Mouse (Mus musculus): ENCODE results near the gene Zp2. TPM values are rescaled to one million over a fixed set of nuclear protein-coding genes. Genes with fewer than 3 reads are reported as not detected.

Gene Zp2
- total RNA-seq (2014; rRNA removed) = not detected in 2 replicates
- polyA plus RNA-seq (2015; fragmentation: Nextera tagmentation; extraction: Ambion mirVana) = not detected in 2 replicates

DNA sequence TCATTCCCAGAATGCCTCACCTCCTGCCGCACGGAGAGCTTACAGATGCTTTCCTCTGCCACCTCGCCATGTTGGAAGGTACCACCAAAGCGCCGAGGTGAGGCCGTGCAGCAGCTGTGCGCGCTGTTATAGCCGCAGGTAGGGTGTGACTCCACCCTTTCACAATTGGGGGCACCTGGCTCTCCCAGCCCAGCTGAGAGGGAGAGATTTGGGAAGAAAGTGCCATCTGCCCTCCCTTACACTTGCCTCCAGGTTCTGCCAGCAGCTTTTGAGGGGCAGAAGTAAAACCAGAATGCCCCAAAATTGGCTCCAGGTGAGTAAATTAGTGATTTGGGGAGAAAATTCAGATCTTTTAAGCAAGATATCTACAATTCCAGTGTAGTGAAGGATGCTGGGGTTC lies at the start of gene Zp2:
Zp2 (minus strand) TSS at position 101 of the 400 bp plus-strand sequence.
- ATAC-seq (ENCODE audit: low FRiP score) = no peak
- Histone ChIP-seq H3K9ac (replicated peaks; ENCODE audit: low read length, poor library complexity, severe bottlenecking) (no peak within 1 kb of the TSS), H3K27me3 (ENCODE audit: insufficient read depth, low read length) (no peaks in the 10 kb centered on the region), H3K4me3 (ENCODE audit: low read depth, low read length) (no peak within 1 kb of the TSS), H3K27ac (ENCODE audit: low read depth, low read length) (no peak within 1 kb of the TSS), H3K9me3 (ENCODE audit: low read length) (no peaks in the 10 kb centered on the region), H3K36me3 (ENCODE audit: insufficient read depth, low read length) (no peaks in the 10 kb centered on the region), H3K4me1 (ENCODE audit: insufficient read depth, low read length) (no peaks in the 10 kb centered on the region), H3K4me2 (ENCODE audit: low read depth, low read length, poor library complexity, severe bottlenecking) (no peak within 1 kb of the TSS)
- WGBS = 88% methylated on average over 9 of the region's 9 CpGs
- no peak for TF ChIP-seq CTCF (IDR thresholded peaks at IDR 0.05)
- DNase-seq (ENCODE audit: low spot score) = no peak

- 82% methylated on average over 6 of the region's 6 CpGs for WGBS
- Histone ChIP-seq H3K36me3 (ENCODE audit: insufficient read depth, low read length) (no peaks in the 10 kb centered on the region), H3K4me2 (ENCODE audit: low read depth, low read length, poor library complexity, severe bottlenecking) (no peak overlapping the region), H3K27ac (ENCODE audit: low read depth, low read length) (no peak overlapping the region), H3K9ac (replicated peaks; ENCODE audit: low read length, poor library complexity, severe bottlenecking) (no peak overlapping the region), H3K27me3 (ENCODE audit: insufficient read depth, low read length) (no peaks in the 10 kb centered on the region), H3K4me1 (ENCODE audit: insufficient read depth, low read length) (no peaks in the 10 kb centered on the region), H3K9me3 (ENCODE audit: low read length) (no peaks in the 10 kb centered on the region), H3K4me3 (ENCODE audit: low read depth, low read length) (no peak overlapping the region)
- DNase-seq (ENCODE audit: low spot score) (no peak), ATAC-seq (ENCODE audit: low FRiP score) (no peak)
- TF ChIP-seq CTCF (IDR thresholded peaks at IDR 0.05) = no peak
These were observed 47.7 kb upstream of the Zp2 start for GRCm38 (mm10) chr7:120192816-120193215.

DNA sequence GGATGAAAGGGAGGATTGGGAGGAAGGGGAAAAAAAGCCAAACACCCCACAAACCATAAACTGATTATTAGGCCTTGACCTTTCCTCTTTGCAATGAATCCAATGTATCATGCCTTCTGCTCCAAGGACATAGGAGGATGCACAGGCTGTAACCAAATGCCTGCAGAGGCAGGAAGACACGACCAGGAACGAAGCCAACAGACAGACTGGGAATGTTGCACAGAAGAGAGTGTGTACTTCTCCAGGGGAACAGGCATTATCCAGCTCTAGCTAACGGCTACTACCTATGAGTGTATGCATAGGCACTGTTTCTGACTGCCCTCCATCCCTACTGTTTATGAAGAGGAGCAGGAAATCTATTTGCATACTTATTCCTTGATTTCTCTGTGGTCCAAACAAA lies 47.1 kb upstream of the Zp2 start:
- no peak for TF ChIP-seq CTCF (IDR thresholded peaks at IDR 0.05)
- H3K4me3 ChIP-seq (ENCODE audit: low read depth, low read length) = no peak overlapping the region
- ATAC-seq (ENCODE audit: low FRiP score) = no peak
- no peak overlapping the region for H3K4me2 ChIP-seq (ENCODE audit: low read depth, low read length, poor library complexity, severe bottlenecking)
- H3K27ac ChIP-seq (ENCODE audit: low read depth, low read length) = no peak overlapping the region
- H3K36me3 ChIP-seq (ENCODE audit: insufficient read depth, low read length) = no peaks in the 10 kb centered on the region
- no peaks in the 10 kb centered on the region for H3K27me3 ChIP-seq (ENCODE audit: insufficient read depth, low read length)
- WGBS = 58% methylated on average over 3 of the region's 3 CpGs
- no peak overlapping the region for H3K9ac ChIP-seq (replicated peaks; ENCODE audit: low read length, poor library complexity, severe bottlenecking)
- DNase-seq (ENCODE audit: low spot score) = no peak
- no peaks in the 10 kb centered on the region for H3K4me1 ChIP-seq (ENCODE audit: insufficient read depth, low read length)
- no peaks in the 10 kb centered on the region for H3K9me3 ChIP-seq (ENCODE audit: low read length)

- Histone ChIP-seq H3K4me1 (ENCODE audit: insufficient read depth, low read length) (no peaks in the 10 kb centered on the region), H3K9ac (replicated peaks; ENCODE audit: low read length, poor library complexity, severe bottlenecking) (no peak overlapping the region), H3K4me3 (ENCODE audit: low read depth, low read length) (no peak overlapping the region), H3K27ac (ENCODE audit: low read depth, low read length) (no peak overlapping the region), H3K36me3 (ENCODE audit: insufficient read depth, low read length) (no peaks in the 10 kb centered on the region), H3K4me2 (ENCODE audit: low read depth, low read length, poor library complexity, severe bottlenecking) (no peak overlapping the region), H3K27me3 (ENCODE audit: insufficient read depth, low read length) (no peaks in the 10 kb centered on the region), H3K9me3 (ENCODE audit: low read length) (no peaks in the 10 kb centered on the region)
- WGBS = 54% methylated on average over 8 of the region's 8 CpGs
- ATAC-seq (ENCODE audit: low FRiP score) = no peak
- no peak for TF ChIP-seq CTCF (IDR thresholded peaks at IDR 0.05)
- DNase-seq (ENCODE audit: low spot score) = no peak
These were observed 45.1 kb upstream of the Zp2 start for GRCm38 (mm10) chr7:120190150-120190665.

- DNase-seq (ENCODE audit: low spot score) = no peak
- no peak overlapping the region for H3K27ac ChIP-seq (ENCODE audit: low read depth, low read length)
These were observed 44.5 kb upstream of the Zp2 start for GRCm38 (mm10) chr7:120189369-120190149.

GRCm38 (mm10) chr7:120188946-120189345 lies 43.9 kb upstream of the Zp2 start:
- Histone ChIP-seq H3K9ac (replicated peaks; ENCODE audit: low read length, poor library complexity, severe bottlenecking) (no peak overlapping the region), H3K4me2 (ENCODE audit: low read depth, low read length, poor library complexity, severe bottlenecking) (no peak overlapping the region), H3K36me3 (ENCODE audit: insufficient read depth, low read length) (no peaks in the 10 kb centered on the region), H3K4me3 (ENCODE audit: low read depth, low read length) (no peak overlapping the region), H3K27me3 (ENCODE audit: insufficient read depth, low read length) (no peaks in the 10 kb centered on the region), H3K4me1 (ENCODE audit: insufficient read depth, low read length) (no peaks in the 10 kb centered on the region), H3K9me3 (ENCODE audit: low read length) (no peaks in the 10 kb centered on the region), H3K27ac (ENCODE audit: low read depth, low read length) (no peak overlapping the region)
- no peak for TF ChIP-seq CTCF (IDR thresholded peaks at IDR 0.05)
- no peak for DNase-seq (ENCODE audit: low spot score)
- 88% methylated on average over 5 of the region's 5 CpGs for whole genome bisulfite sequencing
- ATAC-seq (ENCODE audit: low FRiP score) = no peak

More at GRCm38 (mm10) chr7:120189369-120190149, 44.5 kb upstream of the Zp2 start:
- Histone ChIP-seq H3K36me3 (ENCODE audit: insufficient read depth, low read length) (no peaks in the 10 kb centered on the region), H3K4me2 (ENCODE audit: low read depth, low read length, poor library complexity, severe bottlenecking) (no peak overlapping the region), H3K27me3 (ENCODE audit: insufficient read depth, low read length) (no peaks in the 10 kb centered on the region), H3K9ac (replicated peaks; ENCODE audit: low read length, poor library complexity, severe bottlenecking) (no peak overlapping the region), H3K4me3 (ENCODE audit: low read depth, low read length) (no peak overlapping the region), H3K4me1 (ENCODE audit: insufficient read depth, low read length) (no peaks in the 10 kb centered on the region), H3K9me3 (ENCODE audit: low read length) (no peaks in the 10 kb centered on the region)
- no peak for TF ChIP-seq CTCF (IDR thresholded peaks at IDR 0.05)
- 73% methylated on average over 8 of the region's 8 CpGs for WGBS
- ATAC-seq (ENCODE audit: low FRiP score) = no peak
